Mouse (Mus musculus): ENCODE data around the gene Sox11. TPM values are rescaled to one million over a fixed set of nuclear protein-coding genes. Genes with fewer than 3 reads are reported as not detected.

Gene Sox11
- polyA plus RNA-seq, 1 experiment: 5.8 TPM

- H3K4me1 ChIP-seq (ENCODE audit: control insufficient read depth, insufficient read depth, low read length): no peaks in the 10 kb centered on the region
- no peak for TF ChIP-seq CTCF (IDR thresholded peaks at IDR 0.05; ENCODE audit: extremely low read depth, insufficient read depth, low read length)
- no peak for TF ChIP-seq POLR2A (IDR thresholded peaks at IDR 0.05; ENCODE audit: extremely low read depth, insufficient read depth, low read length)
Measured at GRCm38 (mm10) chr12:27310703-27311102, 31.7 kb downstream of the Sox11 start.

DNA sequence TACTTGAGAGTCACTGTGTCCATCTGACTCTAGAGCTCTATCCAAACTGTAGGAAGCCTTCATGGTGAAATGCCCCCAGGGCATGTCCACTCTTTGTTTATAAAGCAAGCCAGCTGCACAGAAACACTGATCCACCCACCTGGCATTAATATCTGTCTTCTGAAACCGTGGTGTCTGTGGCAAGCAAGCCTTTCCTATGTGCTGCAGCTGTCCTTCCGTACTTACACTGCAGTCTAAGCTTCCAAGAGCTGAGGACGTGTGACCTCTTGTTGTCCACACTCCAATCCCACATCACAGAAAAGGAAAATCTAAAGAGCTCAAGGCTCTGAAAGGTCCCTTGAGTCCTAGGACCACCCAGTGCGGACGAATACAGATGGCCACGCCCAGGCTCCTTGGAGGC is 32.4 kb downstream of the Sox11 start:
- no peak overlapping the region for H3K27ac ChIP-seq (ENCODE audit: insufficient read depth, low read length)
- no peak for TF ChIP-seq POLR2A (IDR thresholded peaks at IDR 0.05; ENCODE audit: extremely low read depth, insufficient read depth, low read length)
- no peak for TF ChIP-seq CTCF (IDR thresholded peaks at IDR 0.05; ENCODE audit: extremely low read depth, insufficient read depth, low read length)
- no peak overlapping the region for H3K4me3 ChIP-seq (ENCODE audit: insufficient read depth, low read length)
- peaks cover 1% of the 10 kb centered on the region; the same call in 1 of the 2 replicates for H3K4me1 ChIP-seq (ENCODE audit: control insufficient read depth, insufficient read depth, low read length)

More at GRCm38 (mm10) chr12:27310703-27311102, 31.7 kb downstream of the Sox11 start:
- no peak overlapping the region for H3K4me3 ChIP-seq (ENCODE audit: insufficient read depth, low read length)
- H3K27ac ChIP-seq (ENCODE audit: insufficient read depth, low read length): no peak overlapping the region

DNA sequence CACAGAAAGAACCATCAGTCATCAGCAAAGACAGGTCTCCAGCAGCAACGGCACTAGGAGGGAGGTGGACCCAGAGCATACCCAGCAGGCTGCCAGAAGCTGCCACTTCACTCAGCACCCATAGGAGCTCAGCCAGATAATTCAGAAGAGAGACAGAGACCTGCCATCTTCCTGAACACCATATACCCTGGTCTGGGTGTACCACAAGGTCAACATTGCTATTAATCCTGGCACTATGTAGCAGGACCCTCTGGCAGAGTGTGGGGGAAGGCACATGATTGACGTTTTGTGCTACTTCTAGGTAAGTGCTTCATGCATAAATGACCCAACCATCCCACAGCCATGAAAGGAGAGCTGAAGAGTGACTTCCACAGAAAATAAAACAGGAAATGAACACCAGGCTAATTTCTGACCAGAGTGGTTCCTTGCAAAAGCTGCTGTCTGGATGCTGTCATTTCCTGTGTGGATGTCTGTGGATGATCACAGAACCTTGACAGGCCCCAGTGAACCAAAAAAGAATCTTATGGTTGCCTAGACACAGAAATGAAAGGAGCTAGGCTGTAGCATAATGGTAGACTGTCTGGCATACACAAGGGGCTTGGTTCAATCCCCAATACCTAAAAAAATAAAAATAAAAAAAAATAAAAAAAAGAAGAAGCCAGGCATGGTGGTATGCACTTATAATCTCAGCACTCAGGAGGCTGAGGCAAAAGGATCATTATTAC is 37.5 kb downstream of the Sox11 start:
- H3K27ac ChIP-seq (ENCODE audit: insufficient read depth, low read length): no peak overlapping the region
- TF ChIP-seq POLR2A (IDR thresholded peaks at IDR 0.05; ENCODE audit: extremely low read depth, insufficient read depth, low read length) (no peak), CTCF (IDR thresholded peaks at IDR 0.05; ENCODE audit: extremely low read depth, insufficient read depth, low read length) (no peak)
- no peak overlapping the region for H3K4me3 ChIP-seq (ENCODE audit: insufficient read depth, low read length)

GRCm38 (mm10) chr12:27303190-27303589 is 39.2 kb downstream of the Sox11 start:
- TF ChIP-seq CTCF (IDR thresholded peaks at IDR 0.05; ENCODE audit: extremely low read depth, insufficient read depth, low read length) (no peak), POLR2A (IDR thresholded peaks at IDR 0.05; ENCODE audit: extremely low read depth, insufficient read depth, low read length) (no peak)
- Histone ChIP-seq H3K4me3 (ENCODE audit: insufficient read depth, low read length) (no peak overlapping the region), H3K27ac (ENCODE audit: insufficient read depth, low read length) (no peak overlapping the region), H3K4me1 (ENCODE audit: control insufficient read depth, insufficient read depth, low read length) (peaks cover 1% of the 10 kb centered on the region; the same call in 1 of the 2 replicates)

More for the DNA sequence above, 37.5 kb downstream of the Sox11 start:
- peaks cover 1% of the 10 kb centered on the region; the same call in 1 of the 2 replicates for H3K4me1 ChIP-seq (ENCODE audit: control insufficient read depth, insufficient read depth, low read length)

DNA sequence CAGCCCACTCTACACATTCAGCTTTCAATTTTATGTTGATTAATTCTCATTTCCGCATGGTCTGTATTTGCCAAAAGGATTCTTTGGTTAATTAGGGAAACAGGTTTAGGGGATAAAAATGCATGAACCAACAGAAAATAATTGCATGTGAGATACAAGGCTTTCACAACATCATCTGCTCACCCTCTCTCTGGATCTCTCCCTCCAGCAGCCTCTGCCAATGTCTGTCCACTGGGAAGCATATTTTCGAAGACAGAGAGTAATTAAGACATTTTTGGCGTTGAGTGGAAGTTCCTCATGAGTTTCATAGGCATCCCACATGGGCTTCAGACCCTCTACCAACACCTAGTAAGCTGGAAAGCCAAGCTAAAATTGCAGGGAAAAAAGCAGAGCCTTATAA is 43.7 kb downstream of the Sox11 start:
- no peak overlapping the region for H3K4me3 ChIP-seq (ENCODE audit: insufficient read depth, low read length)
- H3K27ac ChIP-seq (ENCODE audit: insufficient read depth, low read length): no peak overlapping the region
- TF ChIP-seq POLR2A (IDR thresholded peaks at IDR 0.05; ENCODE audit: extremely low read depth, insufficient read depth, low read length) (no peak), CTCF (IDR thresholded peaks at IDR 0.05; ENCODE audit: extremely low read depth, insufficient read depth, low read length) (no peak)
- 0 out of 2 replicates have a peak, but pooled peaks cover 2% of the 10 kb centered on the region for H3K4me1 ChIP-seq (ENCODE audit: control insufficient read depth, insufficient read depth, low read length)

GRCm38 (mm10) chr12:27294191-27294590 is 48.2 kb downstream of the Sox11 start:
- H3K4me1 ChIP-seq (ENCODE audit: control insufficient read depth, insufficient read depth, low read length): 0 out of 2 replicates have a peak, but pooled peaks cover 2% of the 10 kb centered on the region
- TF ChIP-seq POLR2A (IDR thresholded peaks at IDR 0.05; ENCODE audit: extremely low read depth, insufficient read depth, low read length): no peak
- no peak for TF ChIP-seq CTCF (IDR thresholded peaks at IDR 0.05; ENCODE audit: extremely low read depth, insufficient read depth, low read length)
- no peak overlapping the region for H3K27ac ChIP-seq (ENCODE audit: insufficient read depth, low read length)
- no peak overlapping the region for H3K4me3 ChIP-seq (ENCODE audit: insufficient read depth, low read length)

DNA sequence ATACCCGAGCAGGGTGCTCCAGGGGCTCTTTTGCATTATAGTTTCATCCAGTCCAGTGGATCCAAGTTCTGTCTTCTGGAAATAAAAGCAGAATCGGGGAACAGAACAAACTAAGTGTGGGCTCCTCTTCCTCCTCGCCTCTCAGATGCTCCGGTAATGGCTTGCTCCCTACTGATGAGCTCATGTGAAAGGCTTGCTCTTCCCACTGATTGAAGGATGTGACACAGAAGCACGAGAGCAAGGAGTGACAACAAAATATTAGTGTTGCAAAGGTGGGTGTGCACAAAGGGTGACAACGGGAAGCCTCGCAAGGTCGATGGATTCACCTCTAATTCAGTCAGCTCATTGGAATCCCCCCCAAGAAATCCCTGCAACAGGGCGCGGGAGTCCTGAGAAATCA is 48.6 kb downstream of the Sox11 start:
- H3K27ac ChIP-seq (ENCODE audit: insufficient read depth, low read length): no peak overlapping the region
- H3K4me1 ChIP-seq (ENCODE audit: control insufficient read depth, insufficient read depth, low read length): 0 out of 2 replicates have a peak, but pooled peaks cover 2% of the 10 kb centered on the region
- H3K4me3 ChIP-seq (ENCODE audit: insufficient read depth, low read length): no peak overlapping the region
- TF ChIP-seq CTCF (IDR thresholded peaks at IDR 0.05; ENCODE audit: extremely low read depth, insufficient read depth, low read length) (no peak), POLR2A (IDR thresholded peaks at IDR 0.05; ENCODE audit: extremely low read depth, insufficient read depth, low read length) (no peak)

GRCm38 (mm10) chr12:27293208-27293607 is 49.2 kb downstream of the Sox11 start:
- TF ChIP-seq POLR2A (IDR thresholded peaks at IDR 0.05; ENCODE audit: extremely low read depth, insufficient read depth, low read length): no peak
- TF ChIP-seq CTCF (IDR thresholded peaks at IDR 0.05; ENCODE audit: extremely low read depth, insufficient read depth, low read length): no peak
- H3K4me1 ChIP-seq (ENCODE audit: control insufficient read depth, insufficient read depth, low read length): 0 out of 2 replicates have a peak, but pooled peaks cover 2% of the 10 kb centered on the region
- H3K4me3 ChIP-seq (ENCODE audit: insufficient read depth, low read length): no peak overlapping the region
- H3K27ac ChIP-seq (ENCODE audit: insufficient read depth, low read length): no peak overlapping the region

All from cortical plate, adult 2 months (tissue).